12 mouse cellular contexts compared by ENCODE assay signal in genomic region chr16:92825204-92825843, GRCm38 (mm10). TPM values are rescaled to one million over a fixed set of nuclear protein-coding genes. Genes with fewer than 3 reads are reported as not detected.
DNase-seq lines count a peak whose midpoint lies in the region; ATAC-seq and TF ChIP-seq lines count a peak whose summit lies in the region.
"Had no signal": no experiment of that assay in that cellular context is flagged by ENCODE, and none has a peak within 500 bp of the region (broad histone marks: within the 10 kb centered on the region; RNA-seq: fewer than 3 reads in every experiment).

No protein-coding gene starts in this region.

- intact Hi-C loops in gastrocnemius, postnatal 36 days (cut with DNase I): loop anchor here (10.0 kb wide), 2 partner anchors 309 to 629 kb away; no protein-coding TSS in a partner anchor

- no peak for TF ChIP-seq CTCF in C2C12 (IDR thresholded peaks at IDR 0.05; ENCODE audit: control insufficient read depth, insufficient read depth, insufficient read length)
- no peak for TF ChIP-seq CTCF in hindbrain, postnatal 0 days (IDR thresholded peaks at IDR 0.05; ENCODE audit: low read depth)
- no peak for TF ChIP-seq CTCF in intestine, postnatal 0 days (IDR thresholded peaks at IDR 0.05; ENCODE audit: low read depth)

- no peak overlapping the region for H3K9ac ChIP-seq in hindbrain, postnatal 0 days (replicated peaks; ENCODE audit: low read length)
- no peak overlapping the region for H3K9ac ChIP-seq in intestine, postnatal 0 days (ENCODE audit: low read depth, low read length)
- H3K9ac ChIP-seq: forebrain, postnatal 0 days; hindbrain, embryonic 13.5 days; midbrain, embryonic 13.5 days had no signal

- peaks cover 53% of the 10 kb centered on the region for H3K79me2 ChIP-seq in C2C12 (ENCODE audit: control insufficient read depth, insufficient read depth)

- peak overlapping the region; percentile 78 for H3ac ChIP-seq in C2C12 (ENCODE audit: control insufficient read depth, insufficient read length, low read depth)

- H3K79me3 ChIP-seq in C2C12 (ENCODE audit: low read depth): peaks cover 44% of the 10 kb centered on the region

- peak; percentile 40 for DNase-seq in 3T3-L1 (ENCODE audit: low read depth, low spot score)
- DNase-seq in cerebellum, adult 11 months: no peak
- DNase-seq in hindbrain, postnatal 0 days (ENCODE audit: low spot score): no peak
- DNase-seq in gastrocnemius, postnatal 36 days: no peak
- DNase-seq: cerebellum, adult 9-11 months; forebrain, postnatal 0 days had no signal

- WGBS in hindbrain, postnatal 0 days: 87% methylated on average over 18 of the region's 18 CpGs
- WGBS in intestine, postnatal 0 days: 72% methylated on average over 18 of the region's 18 CpGs

- peaks cover 23% of the 10 kb centered on the region for H3K36me3 ChIP-seq in C2C12 (ENCODE audit: control insufficient read depth, insufficient read depth)
- H3K36me3 ChIP-seq in hindbrain, postnatal 0 days (ENCODE audit: insufficient read depth, low read length): no peaks in the 10 kb centered on the region
- H3K36me3 ChIP-seq in intestine, postnatal 0 days (ENCODE audit: control insufficient read depth, insufficient read depth): no peaks in the 10 kb centered on the region
- H3K36me3 ChIP-seq: hindbrain, embryonic 13.5 days; midbrain, embryonic 13.5 days had no signal

- no peak overlapping the region for H3K4me2 ChIP-seq in hindbrain, postnatal 0 days (ENCODE audit: low read depth, low read length)
- no peak overlapping the region for H3K4me2 ChIP-seq in intestine, postnatal 0 days (replicated peaks; ENCODE audit: low read depth)
- H3K4me2 ChIP-seq: hindbrain, embryonic 13.5 days; midbrain, embryonic 13.5 days had no signal

- ATAC-seq in erythroid progenitor cell, adult 5-6 weeks (replicated peaks; ENCODE audit: low FRiP score, poor library complexity, severe bottlenecking): peak; percentile 66
- 0 out of 2 replicates have a peak, but pooled peaks have one; percentile 0 for ATAC-seq in monocyte, adult 5-6 weeks (replicated peaks; ENCODE audit: insufficient number of reproducible peaks, low FRiP score, low TSS enrichment, poor library complexity, severe bottlenecking)
- ATAC-seq in hindbrain, postnatal 0 days: no peak
- no peak for ATAC-seq in intestine, postnatal 0 days
- ATAC-seq: forebrain, postnatal 0 days; midbrain, embryonic 13.5 days had no signal

- H3K4me1 ChIP-seq in hindbrain, postnatal 0 days (ENCODE audit: insufficient read depth, low read length): peaks cover 3% of the 10 kb centered on the region; the same call in 1 of the 2 replicates
- no peaks in the 10 kb centered on the region for H3K4me1 ChIP-seq in intestine, postnatal 0 days (replicated peaks; ENCODE audit: control insufficient read depth, insufficient read depth, low read length)

- H3K27ac ChIP-seq in hindbrain, postnatal 0 days: no peak overlapping the region
- H3K27ac ChIP-seq in intestine, postnatal 0 days (ENCODE audit: low read depth, low read length): no peak overlapping the region
- H3K27ac ChIP-seq: hindbrain, embryonic 13.5 days; midbrain, embryonic 13.5 days had no signal

- H3K9me3 ChIP-seq in hindbrain, postnatal 0 days (ENCODE audit: low read length): no peaks in the 10 kb centered on the region
- no peaks in the 10 kb centered on the region for H3K9me3 ChIP-seq in intestine, postnatal 0 days (ENCODE audit: control insufficient read depth)
- H3K9me3 ChIP-seq: hindbrain, embryonic 13.5 days; midbrain, embryonic 13.5 days had no signal

- no peaks in the 10 kb centered on the region for H3K27me3 ChIP-seq in C2C12 (ENCODE audit: control insufficient read depth, insufficient read depth, insufficient read length)
- no peaks in the 10 kb centered on the region for H3K27me3 ChIP-seq in hindbrain, postnatal 0 days (ENCODE audit: insufficient read depth, low read length)
- H3K27me3 ChIP-seq in intestine, postnatal 0 days (replicated peaks; ENCODE audit: control insufficient read depth, insufficient read depth, low read length): no peaks in the 10 kb centered on the region
- H3K27me3 ChIP-seq: midbrain, embryonic 13.5 days had no signal

- H3K4me3 ChIP-seq in C2C12 (ENCODE audit: insufficient read depth, poor library complexity, severe bottlenecking): peak overlapping the region; percentile 71
- no peak overlapping the region for H3K4me3 ChIP-seq in hindbrain, postnatal 0 days (ENCODE audit: low read length)
- no peak overlapping the region for H3K4me3 ChIP-seq in intestine, postnatal 0 days (ENCODE audit: low read depth, low read length)
- H3K4me3 ChIP-seq: hindbrain, embryonic 13.5 days; midbrain, embryonic 13.5 days had no signal

TF ChIP-seq in C2C12, 6 proteins besides CTCF, POLR2A, EP300 and RAD21:
- TF ChIP-seq MYOG (IDR thresholded peaks at IDR 0.05; ENCODE audit: control insufficient read depth, extremely low read depth, insufficient read length): no peak
- TF ChIP-seq FOSL1 (IDR thresholded peaks at IDR 0.05; ENCODE audit: insufficient read depth, low read length, poor library complexity, severe bottlenecking): no peak
- TF ChIP-seq MAX (IDR thresholded peaks at IDR 0.05): no peak

RNA-seq across cellular contexts. Expression of gene Runx1, which starts 0.6 kb away (rescaled TPM):
- 28.8 TPM for polyA plus RNA-seq in C2C12 (2012; fragmentation: generic; extraction: Trizol)
- total RNA-seq in erythroid progenitor cell, adult 5-6 weeks (2015; ENCODE audit: low replicate concordance): 66.7 and 107 TPM in 2 replicates
- 57.8 and 59.5 TPM in 2 replicates for total RNA-seq in erythroid progenitor cell, adult 5-6 weeks (2017; ENCODE audit: low replicate concordance)
- total RNA-seq in monocyte, adult 5-6 weeks (2017): 48.6 to 147 TPM (median 77.3 TPM) in 3 replicates
- 2.2 and 3.5 TPM in 2 replicates for total RNA-seq in hindbrain, postnatal 0 days (2014; rRNA removed)
- 1.1 and 1.3 TPM in 2 replicates for polyA plus RNA-seq in hindbrain, postnatal 0 days (2015; fragmentation: Nextera tagmentation; extraction: Ambion mirVana)
- 1 to 10 TPM; 3.0 to 3.3 TPM for total RNA-seq in gastrocnemius, postnatal 36 days (2021)
- 1.7 TPM in 2 replicates for polyA plus RNA-seq in intestine, postnatal 0 days (2015; fragmentation: Nextera tagmentation; extraction: Ambion mirVana)

Comparison
In these comparisons a context has a peak if more than half of its experiments do, and no peak if none do; other contexts are left out.
1. ATAC-seq: peak in erythroid progenitor cell, adult 5-6 weeks (single experiment) and monocyte, adult 5-6 weeks (single experiment); none in hindbrain, postnatal 0 days (single experiment) and intestine, postnatal 0 days (single experiment).
2. RNA of gene Runx1, which starts 0.6 kb away (total RNA-seq): 57.8 to 107 TPM in erythroid progenitor cell, adult 5-6 weeks and 48.6 to 147 TPM in monocyte, adult 5-6 weeks; 3.0 to 3.3 TPM in gastrocnemius, postnatal 36 days and 2.2 to 3.5 TPM in hindbrain, postnatal 0 days; every median in the first group is over 10 times any median in the second.